Mouse (Mus musculus) urinary bladder, postnatal 4 days (tissue): ENCODE data around the gene Slc17a7.
"Not testable (repeated sequence)": the region's sequence is repeated elsewhere in the genome, so short reads cannot be mapped to it uniquely, and the experiment has no call there.

ENCODE experiments used
- DNase-seq, 2 experiments: peaks; one replicate each; pipeline ENCODE4 v3.0.0; 2021 to 2022; ENCODE audit warnings: low spot score in 2 of 2

Gene Slc17a7

DNA sequence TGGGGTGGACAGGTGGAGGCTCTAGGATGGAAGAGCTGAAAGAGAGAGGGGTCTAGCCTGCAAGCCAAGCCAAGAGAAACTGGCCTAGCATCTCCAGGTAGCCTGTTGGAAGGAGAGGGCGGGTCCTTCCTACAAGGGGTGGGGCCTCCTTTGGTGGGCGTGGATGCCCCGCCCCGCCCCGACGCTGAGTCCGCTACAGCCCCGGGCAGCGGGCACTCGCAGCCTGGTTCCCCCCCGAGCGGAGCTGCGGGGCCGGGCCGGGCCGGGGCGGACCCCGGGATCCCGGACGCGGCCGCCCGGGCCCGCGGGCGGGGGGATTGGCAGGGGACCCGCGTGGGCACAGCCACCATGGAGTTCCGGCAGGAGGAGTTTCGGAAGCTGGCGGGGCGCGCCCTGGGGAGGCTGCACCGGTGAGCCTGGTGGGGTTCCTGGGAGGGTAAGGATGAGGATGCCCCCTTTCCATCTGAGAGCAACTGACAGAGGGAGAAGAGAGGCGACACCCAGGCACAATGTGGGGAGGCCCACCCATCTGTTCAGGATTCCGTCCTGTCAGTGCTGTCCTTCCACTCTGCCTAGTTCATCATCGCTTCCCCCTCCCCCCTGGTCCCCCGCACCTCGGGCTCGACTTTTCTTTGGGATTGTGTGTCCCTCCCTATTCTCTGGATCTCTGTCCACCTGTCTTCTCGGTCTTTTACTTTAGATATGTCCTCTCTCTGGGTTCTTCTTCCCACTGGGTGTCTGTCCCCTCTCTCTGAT lies at the start of gene Slc17a7:
TSS of gene Slc17a7 (plus strand) at position 215 of the 756 bp plus-strand sequence.
- no peak for DNase-seq

DNA sequence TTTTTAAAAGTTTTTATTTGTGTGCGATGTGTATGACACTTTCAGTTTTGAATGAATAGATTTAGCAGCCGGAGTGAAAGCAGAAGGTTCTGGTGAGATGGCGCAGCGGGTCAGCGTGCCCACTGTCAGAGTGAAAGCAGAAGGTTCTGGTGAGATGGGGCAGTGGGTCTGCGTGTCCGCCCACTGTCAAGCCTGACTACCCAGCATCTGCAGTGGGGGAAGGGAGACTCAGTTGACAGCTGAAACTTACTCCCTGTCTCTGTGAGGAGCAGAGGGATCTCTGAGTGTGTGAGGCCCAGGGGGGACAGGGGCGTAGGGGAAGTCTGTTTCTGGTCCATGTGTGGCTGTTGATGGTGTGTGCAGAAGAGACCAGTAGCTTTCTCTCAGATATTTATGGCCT lies 46.2 kb upstream of the Slc17a7 start:
- DNase-seq: no peak

DNA sequence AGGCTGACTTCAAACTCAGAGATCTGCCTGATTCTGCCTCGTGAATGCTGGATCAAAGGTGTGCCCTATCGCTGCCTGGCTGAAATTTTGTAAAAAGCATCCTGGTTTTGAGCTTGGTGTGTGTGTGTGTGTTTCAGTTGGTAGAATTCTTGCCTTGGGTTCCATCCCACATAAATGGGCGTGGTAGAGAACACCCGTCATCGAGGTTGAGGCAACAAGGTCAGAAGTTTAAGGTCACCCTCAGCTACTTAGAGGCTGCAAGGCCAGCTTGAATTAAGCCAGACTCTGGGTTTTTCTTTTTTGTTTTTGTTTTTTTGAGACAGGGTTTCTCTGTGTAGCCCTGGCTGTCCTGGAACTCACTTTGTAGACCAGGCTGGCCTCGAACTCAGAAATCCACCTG lies 45.4 kb upstream of the Slc17a7 start:
- no peak for DNase-seq

GRCm38 (mm10) chr7:45119780-45120709 lies 43.7 kb upstream of the Slc17a7 start:
- no peak for DNase-seq

DNA sequence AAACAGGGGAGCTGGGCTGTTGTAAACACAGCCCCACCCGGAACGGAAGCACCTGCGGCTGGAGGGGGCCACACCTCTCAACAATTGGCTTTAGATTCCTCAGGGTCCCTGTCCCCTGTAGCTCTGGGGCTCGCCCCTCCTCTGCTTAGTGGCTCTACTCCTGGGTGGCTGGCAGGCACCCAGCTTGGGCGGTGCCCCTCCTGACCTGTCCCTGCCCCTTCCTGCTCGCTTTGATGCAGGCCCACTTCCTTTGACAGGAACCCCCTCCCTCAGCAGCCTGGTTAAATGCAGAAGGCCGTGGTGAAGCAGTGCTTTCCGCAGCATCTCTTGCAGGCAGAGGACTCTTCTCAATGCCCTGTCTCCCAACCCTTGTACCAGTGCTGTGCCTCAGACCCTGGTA lies 42.3 kb upstream of the Slc17a7 start:
- no peak for DNase-seq

- DNase-seq: no peak
These were observed 41.8 kb upstream of the Slc17a7 start for GRCm38 (mm10) chr7:45121966-45122365.

- DNase-seq: no peak
These were observed 41.1 kb upstream of the Slc17a7 start for GRCm38 (mm10) chr7:45122561-45123185.

DNA sequence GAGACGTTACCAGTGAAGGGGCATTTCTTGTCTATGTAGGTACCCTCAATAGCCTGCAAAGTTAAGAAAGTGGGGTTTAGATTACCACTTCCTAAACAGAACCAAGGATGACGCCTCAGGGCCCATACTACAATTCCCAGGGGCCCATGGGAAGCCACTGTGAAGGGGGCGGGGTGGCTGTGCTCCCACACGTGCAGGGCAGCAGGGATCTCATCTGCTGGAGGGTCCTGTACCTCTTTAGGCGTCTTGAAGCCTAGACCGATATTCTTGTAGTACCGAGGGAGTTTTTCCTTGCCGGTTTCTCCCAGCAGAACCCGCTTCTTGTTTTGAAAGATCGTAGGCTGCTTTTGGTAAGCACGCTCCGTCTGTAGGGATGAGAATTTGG lies 40.6 kb upstream of the Slc17a7 start:
- no peak for DNase-seq

DNA sequence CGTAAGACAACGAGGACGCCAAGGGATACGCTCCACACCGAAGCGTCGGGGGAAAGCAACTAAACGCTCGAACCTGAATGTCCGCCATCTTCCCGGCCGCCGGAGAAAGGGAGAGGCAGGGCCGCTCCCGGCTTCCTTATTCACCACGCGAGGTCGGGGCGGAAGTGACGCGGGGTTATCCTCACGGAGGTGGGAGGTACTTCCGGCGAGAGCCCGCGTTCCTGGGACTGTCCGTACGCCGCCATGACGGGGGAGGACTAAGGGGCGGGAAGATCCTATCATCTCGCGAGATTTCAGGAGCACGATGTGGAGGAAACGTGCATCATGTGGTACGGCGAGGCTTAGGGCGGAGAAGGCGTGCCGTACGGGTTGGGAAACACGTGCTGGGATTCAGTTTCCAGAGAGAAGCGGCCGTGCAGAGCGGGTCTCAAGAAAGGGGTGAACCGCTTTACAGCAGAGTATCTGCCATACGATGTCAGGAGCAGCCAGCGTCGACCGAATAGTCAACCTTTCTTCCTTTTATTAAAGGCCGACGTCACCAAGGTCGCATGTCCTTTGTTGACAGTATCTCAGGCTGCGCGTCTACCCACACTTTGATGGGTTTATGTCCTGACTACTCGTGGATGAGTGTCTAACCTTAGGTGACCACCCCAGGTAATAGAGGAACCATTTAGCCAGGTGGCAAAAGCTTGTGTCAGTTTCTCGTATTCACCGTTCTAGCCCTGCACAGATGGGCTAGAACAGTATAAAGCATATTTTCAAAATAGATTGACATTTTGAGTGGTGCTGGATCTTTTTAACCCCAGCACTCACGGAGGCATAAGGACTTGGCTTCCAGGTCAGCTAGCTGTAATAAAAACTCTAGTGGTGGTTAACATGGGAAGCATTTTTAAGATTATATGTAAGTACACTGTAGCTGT lies 39.3 kb upstream of the Slc17a7 start, which contains the start of gene Rps11:
TSS of gene Rps11 (minus strand) at position 216 of the 920 bp plus-strand sequence.
- peak; percentile 98 to 99 for DNase-seq

GRCm38 (mm10) chr7:45125144-45125600 lies 38.6 kb upstream of the Slc17a7 start:
- DNase-seq: no peak

GRCm38 (mm10) chr7:45125649-45126048 lies 38.1 kb upstream of the Slc17a7 start:
- not testable (repeated sequence) for DNase-seq

DNA sequence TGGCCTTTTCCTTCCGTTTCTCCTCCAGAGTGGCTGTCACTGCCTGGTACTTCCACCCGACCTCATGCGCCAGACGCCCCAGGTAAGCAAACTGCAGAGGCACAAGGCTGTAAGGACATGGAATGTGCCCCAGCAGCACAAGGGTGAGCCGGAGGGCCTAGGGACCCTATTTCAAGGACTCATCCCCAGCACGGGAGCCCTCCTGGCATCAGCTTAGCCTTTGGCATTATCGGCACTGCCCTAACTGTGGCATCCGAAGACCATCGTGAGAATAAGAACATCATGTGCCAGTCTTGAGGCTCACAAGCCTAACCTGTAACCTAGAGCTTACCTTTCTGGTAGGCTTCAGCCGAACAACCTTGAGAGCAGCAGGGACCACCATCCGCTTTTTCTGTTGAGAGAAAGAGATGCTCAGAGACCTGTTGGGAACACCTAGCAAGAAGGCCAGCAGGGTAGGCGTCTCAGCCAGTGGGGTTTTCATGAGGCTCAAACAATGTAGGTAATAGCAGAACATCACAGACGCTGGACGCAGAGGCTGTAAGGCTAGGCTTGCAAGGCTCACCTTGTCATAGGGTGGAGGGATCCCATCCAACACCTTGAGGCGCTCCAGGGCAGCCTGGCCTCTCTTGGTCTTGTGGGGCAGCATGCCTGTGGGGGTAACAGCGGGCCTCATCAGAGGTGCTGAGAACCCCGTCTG lies 37.5 kb upstream of the Slc17a7 start:
- no peak for DNase-seq

DNA sequence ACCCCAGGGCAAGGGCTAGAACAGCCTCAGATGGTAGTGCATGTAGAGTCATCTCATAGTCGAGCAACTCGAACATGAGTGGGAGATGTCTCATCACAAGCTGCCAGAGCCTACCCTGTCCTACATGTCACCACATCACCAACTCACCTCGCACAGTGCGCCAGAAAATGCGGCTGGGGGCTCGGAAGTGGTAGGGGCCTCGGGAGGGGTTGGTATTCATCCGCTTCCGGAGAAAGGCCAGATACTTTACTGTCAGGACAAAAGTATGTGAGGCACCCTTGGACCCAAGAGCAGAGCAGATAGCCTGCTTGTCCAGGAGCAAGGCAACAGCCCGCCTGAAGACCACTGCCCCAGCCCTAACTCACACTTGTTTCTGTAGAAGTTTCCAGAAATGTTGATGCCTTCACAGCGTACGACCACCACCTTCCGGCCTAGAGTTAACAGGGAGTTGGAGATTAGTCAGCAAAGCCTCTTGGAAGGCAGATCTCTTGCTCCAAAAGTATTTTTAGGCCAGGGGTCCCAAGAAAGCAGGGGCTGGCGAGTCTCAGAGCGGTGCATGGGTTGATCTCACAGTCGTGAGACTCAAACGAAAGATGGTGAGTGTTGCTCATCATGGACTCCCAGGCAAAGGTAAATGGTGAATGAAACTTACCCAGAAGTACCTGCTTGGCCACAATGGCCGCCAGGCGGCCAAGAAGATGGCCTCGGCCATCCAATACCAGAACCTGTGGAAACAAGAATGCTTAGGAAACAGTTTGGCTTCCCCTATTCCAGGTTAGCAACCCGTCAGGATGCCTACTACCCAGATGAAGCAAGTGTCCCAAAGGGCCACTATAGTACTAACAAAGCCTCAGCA lies 36.7 kb upstream of the Slc17a7 start:
- no peak for DNase-seq

GRCm38 (mm10) chr7:45127700-45128224 lies 36.0 kb upstream of the Slc17a7 start:
- no peak for DNase-seq

- peak; percentile 97 to 99 for DNase-seq
These were observed 35.0 kb upstream of the Slc17a7 start, which contains the start of gene Rpl13a for GRCm38 (mm10) chr7:45128624-45129246. Gene Rpl13a (minus strand): TSS chr7:45128761.

DNA sequence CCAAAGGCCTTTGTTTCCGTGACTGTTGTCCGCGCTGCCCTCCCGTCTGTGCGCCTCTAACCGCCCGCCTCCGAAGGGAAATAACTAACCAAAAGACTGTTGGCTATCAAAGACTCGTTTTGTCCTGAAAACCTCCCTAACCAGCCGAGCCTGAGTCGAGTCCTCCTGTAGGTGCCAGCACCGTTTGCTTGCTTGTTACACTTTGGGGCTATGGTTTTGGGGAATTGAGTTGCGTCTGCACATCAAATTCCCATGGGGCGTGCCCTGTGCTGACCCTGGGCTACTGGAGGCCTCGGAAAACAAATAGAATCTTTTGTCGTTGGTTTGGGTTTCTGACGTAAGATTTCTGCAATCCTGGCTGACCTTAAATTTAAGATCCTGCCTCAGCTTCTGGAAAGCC lies 34.4 kb upstream of the Slc17a7 start:
- DNase-seq: no peak

DNA sequence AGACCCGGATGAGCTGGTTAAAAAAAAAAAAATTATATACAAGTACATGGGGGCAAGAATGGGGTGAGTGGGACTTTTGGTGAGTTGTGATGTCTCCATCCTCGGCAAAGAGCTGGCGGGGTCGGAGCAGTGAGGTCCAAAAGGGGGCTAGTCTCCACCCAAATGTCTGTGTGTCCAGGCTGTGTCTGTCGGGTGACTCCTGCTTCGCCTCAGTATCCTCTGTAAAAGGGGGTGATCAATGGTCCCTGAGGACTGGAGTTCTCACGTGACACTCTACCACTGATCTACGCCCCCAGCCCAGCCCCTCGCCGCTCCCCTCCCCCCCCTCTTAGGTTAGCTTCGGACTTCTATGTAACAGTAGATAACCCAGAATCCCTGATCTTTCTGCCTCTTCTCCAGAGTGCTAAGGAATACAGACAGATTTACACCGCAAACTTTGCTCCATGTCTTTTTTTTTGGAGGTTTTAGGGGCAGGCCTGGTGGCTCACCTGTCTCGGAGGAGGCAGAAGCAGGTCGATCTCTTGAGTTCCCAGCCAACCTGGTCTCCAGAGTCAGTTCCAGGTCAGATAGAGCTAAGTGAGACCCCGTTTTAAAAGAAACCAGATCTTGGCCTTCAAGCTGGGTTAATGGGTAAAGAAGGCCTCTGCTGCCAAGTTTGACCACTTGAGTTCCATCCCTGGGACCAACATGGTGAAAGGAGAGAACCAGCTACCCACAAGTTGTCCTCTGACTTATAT lies 33.8 kb upstream of the Slc17a7 start:
- DNase-seq: no peak

- no peak for DNase-seq
These were observed 31.9 kb upstream of the Slc17a7 start for GRCm38 (mm10) chr7:45131850-45132249.
